Comparison of ENCODE assay signal across 21 mouse cellular contexts in genomic region chr8:90904171-90904706, GRCm38 (mm10).
"Had no signal": no experiment of that assay in that cellular context is flagged by ENCODE, and none has a peak within 500 bp of the region (broad histone marks: within the 10 kb centered on the region; RNA-seq: fewer than 3 reads in every experiment).

No protein-coding gene starts in this region.

- H3K27ac ChIP-seq: layer of hippocampus, adult 2 months; limb, embryonic 10.5 days; limb, embryonic 13.5 days; liver, embryonic 13.5 days; midbrain, embryonic 12.5 days; stomach, embryonic 15.5 days had no signal

- H3K4me2 ChIP-seq: limb, embryonic 13.5 days; liver, embryonic 13.5 days; midbrain, embryonic 12.5 days; stomach, embryonic 15.5 days had no signal

- ATAC-seq: midbrain, embryonic 16.5 days had no signal

- H3K9me3 ChIP-seq: limb, embryonic 10.5 days; limb, embryonic 13.5 days; liver, embryonic 13.5 days; midbrain, embryonic 12.5 days; stomach, embryonic 15.5 days had no signal

- H3K36me3 ChIP-seq: limb, embryonic 10.5 days; limb, embryonic 13.5 days; liver, embryonic 13.5 days; midbrain, embryonic 12.5 days; stomach, embryonic 15.5 days had no signal

- H3K27me3 ChIP-seq: limb, embryonic 13.5 days; midbrain, embryonic 12.5 days; stomach, embryonic 15.5 days had no signal

- DNase-seq: kidney, adult 9 months; kidney, postnatal 14 days; kidney, postnatal 4 days; layer of hippocampus, adult 9-11 months; liver; liver, embryonic 13.5 days; lung, adult 2 months; lung, postnatal 14 days; lung, postnatal 4 days; right cerebral cortex, adult 18-20 months; right cerebral cortex, postnatal 14 days; right cerebral cortex, postnatal 4 days; thymus, adult 18-20 months; thymus, postnatal 36 days had no signal

- H3K4me3 ChIP-seq: layer of hippocampus, adult 2 months; limb, embryonic 10.5 days; limb, embryonic 13.5 days; liver, embryonic 13.5 days; midbrain, embryonic 12.5 days; myocyte; stomach, embryonic 15.5 days had no signal

- H3K9ac ChIP-seq: limb, embryonic 13.5 days; liver, embryonic 13.5 days; midbrain, embryonic 12.5 days; stomach, embryonic 15.5 days had no signal
